Mouse (Mus musculus) left cerebral cortex, postnatal 10 days (tissue): ENCODE measurements around the gene Slc38a10. TPM values are rescaled to one million over a fixed set of nuclear protein-coding genes. Genes with fewer than 3 reads are reported as not detected.

Experiments
- DNase-seq, 2 experiments: peaks; one replicate each; pipeline ENCODE4 v3.0.0; 2021 to 2022; ENCODE audit warnings: low spot score in 2 of 2, mixed read lengths in 1 of 2; ENCODE audit errors: extremely low spot score in 1 of 2
- intact Hi-C: fragments of 180-260 bp; cut with DNase I; formaldehyde crosslinking; loops from one replicate; pipeline ENCODE4 v1.15.1; 2025
- total RNA-seq, 2 experiments: library from RNA; stranded (reverse); gene quantifications; 2 replicates each; pipeline ENCODE4 v1.2.3; 2021

Slc38a10 gene
- total RNA-seq, 2 experiments from 2014 or later = 107 to 118 TPM

DNA sequence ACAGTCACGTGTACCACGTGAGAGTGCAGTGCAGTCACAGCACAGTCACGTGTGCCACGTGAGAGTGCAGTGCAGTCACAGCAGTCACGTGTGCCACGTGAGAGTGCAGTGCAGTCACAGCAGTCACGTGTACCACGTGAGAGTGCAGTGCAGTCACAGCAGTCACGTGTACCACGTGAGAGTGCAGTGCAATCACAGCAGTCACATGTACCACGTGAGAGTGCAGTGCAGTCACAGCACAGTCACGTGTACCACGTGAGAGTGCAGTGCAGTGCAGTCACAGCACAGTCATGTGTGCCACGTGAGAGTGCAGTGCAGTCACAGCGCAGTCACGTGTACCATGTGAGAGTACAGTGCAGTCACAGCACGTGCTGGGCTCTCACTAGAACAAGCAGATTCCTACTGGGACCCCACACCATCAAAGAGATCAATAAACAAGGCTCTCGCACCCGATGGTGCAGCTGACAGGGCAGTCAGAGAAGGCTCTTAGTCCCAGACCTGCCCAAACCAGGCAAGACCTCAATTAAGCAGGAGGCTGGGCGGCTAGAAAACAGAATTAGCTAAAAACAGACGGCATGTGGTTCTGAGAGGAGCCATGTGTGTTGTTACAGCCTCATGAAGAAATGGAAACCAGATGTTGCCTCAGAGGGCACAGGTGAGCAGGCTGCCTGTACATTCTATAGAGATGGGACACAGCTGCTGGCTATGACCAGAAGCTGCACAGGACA is 36.5 kb downstream of the Slc38a10 start:
- no peak for DNase-seq
- intact Hi-C loops = loop anchor here (5.0 to 10.0 kb wide), 2 partner anchors 193 to 260 kb away; partner anchors contain the start of gene Faap100

DNA sequence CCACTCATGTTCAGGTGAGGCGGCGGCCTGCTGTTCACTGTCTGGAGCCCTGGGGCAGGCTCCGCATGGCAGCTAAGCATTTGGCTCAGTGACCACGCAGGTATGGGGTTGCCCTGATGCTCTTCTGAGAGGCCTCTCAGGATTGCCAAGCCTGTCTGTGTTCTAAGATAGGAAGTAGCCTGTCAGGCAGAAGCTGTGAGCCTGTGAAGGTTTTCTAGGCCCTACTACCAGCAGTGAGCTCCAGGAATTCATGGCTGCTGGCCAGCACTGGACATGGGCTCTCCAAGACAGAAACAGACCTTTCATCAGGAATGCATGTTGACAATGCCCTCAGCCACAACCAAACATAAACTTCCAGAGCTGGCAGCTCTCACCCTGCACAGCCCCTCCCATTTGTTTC is 39.0 kb downstream of the Slc38a10 start:
- DNase-seq = no peak
- intact Hi-C loops = loop anchor here (5.0 to 10.0 kb wide), 2 partner anchors 195 to 263 kb away; partner anchors contain the start of gene Faap100

DNA sequence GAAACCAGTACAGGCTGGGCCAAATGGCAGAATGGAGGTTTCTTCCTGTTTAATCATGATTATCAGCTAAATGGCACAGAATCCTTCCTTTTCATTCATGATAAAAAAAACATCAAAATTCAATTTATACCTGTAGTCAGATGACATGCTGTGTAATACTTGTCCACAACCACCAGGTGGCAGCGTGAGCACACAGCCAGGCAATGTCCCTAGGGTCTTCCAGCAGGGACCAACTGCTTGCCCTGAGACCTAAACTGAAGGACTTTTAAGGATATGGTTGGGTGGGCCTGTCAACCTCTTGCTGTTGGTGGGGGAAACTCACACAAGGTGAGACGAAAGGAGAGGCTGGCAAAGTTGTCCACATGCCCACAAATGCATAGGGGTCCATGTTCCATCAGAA is 40.1 kb downstream of the Slc38a10 start:
- DNase-seq = peak; percentile 33 to 57
- intact Hi-C loops = loop anchor here (5.0 to 10.0 kb wide), 2 partner anchors 196 to 264 kb away; partner anchors contain the start of gene Faap100

DNA sequence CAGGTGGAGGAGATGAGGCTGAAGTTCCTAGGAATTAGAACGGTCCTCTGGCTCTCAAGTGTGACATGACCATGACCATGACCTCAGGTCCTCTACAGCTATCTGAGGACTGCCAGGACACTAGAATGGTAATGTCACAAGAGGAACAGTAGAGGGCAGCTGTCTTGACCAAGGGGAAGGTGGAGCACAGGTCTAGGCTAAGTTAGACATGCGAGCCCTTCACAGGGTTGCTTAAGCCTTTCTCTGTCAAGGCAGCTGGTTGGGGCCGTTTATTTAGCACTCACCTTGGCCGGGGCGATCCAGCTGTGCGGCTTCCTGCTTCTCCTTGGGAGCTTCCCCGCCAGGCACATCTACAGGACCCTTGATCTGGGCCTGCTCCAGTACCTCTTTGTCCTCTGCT is 40.6 kb downstream of the Slc38a10 start:
- no peak for DNase-seq
- intact Hi-C loops = loop anchor here (5.0 to 10.0 kb wide), 2 partner anchors 197 to 264 kb away; partner anchors contain the start of gene Faap100

DNA sequence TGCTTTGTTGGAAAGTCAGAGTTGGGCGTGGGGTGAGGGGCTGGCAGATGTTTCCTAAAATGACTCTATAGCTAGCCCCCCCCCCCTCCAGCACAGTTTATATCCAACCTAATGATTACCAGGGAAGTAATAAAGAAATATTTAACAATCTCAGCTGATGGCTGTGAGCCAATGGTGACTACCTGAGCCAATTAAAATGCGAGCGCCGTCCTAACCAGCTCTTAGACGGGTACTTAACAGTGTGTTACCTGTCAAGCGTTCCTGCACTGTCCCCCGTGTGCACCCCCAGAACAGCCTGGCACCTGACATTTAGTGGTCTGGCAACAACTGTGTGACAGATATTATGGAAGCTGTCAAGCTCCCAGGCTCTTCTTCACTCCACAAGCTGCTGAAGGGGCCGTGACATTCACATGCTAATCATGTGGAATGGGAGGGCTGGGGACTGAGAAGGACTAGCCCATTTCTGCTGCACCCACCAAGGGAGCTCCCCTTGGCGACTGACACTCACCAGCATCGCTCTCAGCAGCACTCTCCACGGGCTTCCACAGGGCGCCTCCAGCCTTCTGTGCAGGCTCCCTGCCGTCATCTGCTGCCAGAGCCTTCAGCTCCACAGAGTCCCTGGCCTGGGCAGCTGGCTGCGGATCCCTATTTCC is 41.5 kb downstream of the Slc38a10 start:
- intact Hi-C loops = loop anchor here (5.0 to 10.0 kb wide), 2 partner anchors 198 to 265 kb away; partner anchors contain the start of gene Faap100
- DNase-seq = no peak

DNA sequence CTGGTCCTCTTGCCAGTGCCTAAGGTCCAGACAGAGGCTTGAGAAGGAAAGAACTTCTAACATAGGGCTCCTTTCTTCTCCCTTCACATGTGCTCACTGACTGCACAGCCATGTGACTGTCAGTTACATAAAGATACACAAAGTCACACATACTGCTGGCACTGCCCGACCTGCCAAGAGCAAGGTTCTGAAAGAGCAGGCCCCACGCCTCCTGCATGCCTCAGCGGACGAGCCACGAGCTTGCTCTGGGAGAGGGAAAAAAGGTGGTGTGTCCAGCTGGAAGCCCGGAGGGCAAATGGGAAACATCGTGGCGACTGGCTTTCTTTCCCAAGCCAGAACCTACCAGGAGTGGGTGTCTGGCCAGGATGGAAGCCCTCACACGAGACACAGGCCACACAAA is 43.4 kb downstream of the Slc38a10 start:
- intact Hi-C loops = no loop called here
- no peak for DNase-seq

DNA sequence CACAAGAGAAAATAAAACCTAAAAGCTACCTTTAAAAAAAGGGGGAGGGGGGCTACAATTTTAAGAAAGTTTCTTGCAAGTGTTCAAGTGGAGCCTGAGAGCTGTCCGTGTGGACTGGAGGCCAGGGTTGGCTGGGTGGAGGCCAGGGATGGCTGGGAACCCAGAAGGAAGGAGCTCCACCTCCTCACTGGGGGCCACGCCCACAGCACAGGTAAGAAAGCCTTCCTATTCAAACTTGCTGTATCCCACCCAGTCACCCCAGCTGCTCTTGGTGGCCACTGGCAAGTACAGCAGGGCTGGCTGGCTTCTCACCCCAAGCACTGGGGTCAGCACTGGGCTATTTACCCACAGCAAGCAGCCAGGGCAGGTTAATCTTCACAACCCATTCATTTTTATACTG is 44.1 kb downstream of the Slc38a10 start:
- intact Hi-C loops = no loop called here

DNA sequence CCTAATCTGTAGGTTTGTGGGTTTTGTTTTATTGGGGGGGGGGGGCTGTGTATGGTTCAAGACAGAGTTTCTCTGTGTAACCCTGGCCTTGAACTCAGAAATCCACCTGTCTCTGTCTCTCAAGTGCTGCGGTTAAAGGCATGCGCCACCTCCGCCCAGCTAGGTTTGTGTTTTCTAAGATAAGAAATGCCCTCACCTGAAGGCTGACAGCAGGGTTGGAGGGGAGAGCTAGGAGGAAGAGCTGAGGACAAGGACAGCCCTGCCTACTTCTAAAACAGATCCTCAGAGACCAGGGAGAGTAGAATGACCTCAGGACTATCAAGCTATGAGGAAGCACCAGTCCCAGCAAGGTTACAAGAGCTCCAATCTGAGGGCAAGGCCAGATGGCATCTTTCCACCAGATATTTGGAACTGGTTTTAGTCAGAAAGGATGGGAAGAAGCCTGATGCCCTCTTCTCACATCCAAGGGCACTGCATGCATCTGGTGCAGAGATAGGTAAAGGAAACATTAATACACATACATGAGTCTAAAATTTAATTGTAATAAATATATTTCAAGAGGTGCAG is 47.6 kb downstream of the Slc38a10 start:
- DNase-seq = no peak
- intact Hi-C loops = loop anchor here (5.0 kb wide), 1 partner anchor 91 kb away; no protein-coding TSS in a partner anchor

More for the DNA sequence above, 44.1 kb downstream of the Slc38a10 start:
- DNase-seq = no peak

DNA sequence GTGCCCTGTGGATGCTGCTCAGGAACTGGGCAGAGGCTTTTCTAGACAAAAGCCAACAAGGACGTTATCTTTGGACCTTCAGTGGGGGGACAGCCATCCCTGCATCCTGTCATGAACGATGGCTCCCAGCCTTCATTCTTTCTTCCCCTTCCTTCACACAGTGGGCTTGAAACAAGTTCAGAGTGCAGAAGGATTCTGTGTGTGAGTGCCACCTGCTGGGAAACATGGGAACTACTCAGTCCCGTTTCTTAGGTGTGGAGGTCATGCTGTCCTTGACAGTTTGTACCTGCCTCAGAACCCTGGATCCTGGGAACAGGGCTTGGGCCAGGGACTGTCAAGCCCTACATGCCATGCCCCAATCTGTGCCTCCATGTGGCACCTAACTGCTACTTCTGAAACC is 50.1 kb downstream of the Slc38a10 start:
- DNase-seq = peak; percentile 57 to 63
- intact Hi-C loops = loop anchor here (5.0 kb wide), 1 partner anchor 89 kb away; no protein-coding TSS in a partner anchor

DNA sequence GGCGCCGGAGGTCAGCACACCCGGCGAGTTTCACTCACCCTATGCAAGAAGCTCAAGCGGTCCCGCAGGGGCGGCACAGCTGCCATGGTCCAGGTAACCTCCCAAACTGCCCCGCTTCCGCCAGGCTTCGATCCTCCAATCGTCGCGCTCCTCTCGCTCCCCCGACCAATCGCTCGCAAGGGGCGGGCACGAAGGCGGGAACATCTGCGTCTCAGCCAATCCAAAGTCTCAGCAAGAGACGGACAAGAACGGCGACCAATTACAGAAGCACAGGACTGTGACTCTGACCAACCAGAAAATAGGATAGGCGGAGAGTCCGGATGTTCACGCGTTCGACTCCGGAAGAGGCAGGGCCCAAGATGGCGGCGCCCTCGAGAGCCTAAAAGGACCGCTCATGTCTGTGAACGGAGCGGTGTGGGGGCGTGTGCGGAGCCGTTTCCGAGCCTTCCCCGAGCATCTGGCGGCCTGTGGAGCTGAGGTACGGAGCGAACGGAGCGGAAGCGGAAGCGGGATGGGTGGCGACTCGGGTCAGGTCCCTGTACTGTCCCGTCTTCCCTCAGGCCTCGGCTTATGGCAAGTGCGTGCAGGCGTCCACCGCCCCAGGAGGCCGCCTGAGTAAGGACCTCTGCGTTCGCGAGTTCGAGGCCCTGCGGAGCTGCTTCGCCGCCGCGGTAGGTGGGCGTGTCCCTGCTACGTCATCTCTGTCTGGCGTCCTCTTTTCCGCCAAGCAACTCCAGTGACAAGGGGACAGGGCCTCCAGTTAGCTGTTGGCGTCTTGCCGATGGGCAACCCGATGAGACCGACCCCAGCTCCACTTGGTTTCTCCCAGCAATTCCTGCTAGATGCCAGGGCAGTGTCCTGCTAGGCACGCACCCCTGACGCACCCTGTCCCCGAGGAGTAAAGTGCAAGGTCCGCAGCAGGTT is 52.3 kb downstream of the Slc38a10 start, which contains the start of the genes Tepsin and Ndufaf8:
TSS of gene Tepsin (minus strand) at position 144 of the 924 bp plus-strand sequence.
TSS of gene Ndufaf8 (plus strand) at position 341 of the 924 bp plus-strand sequence.
- DNase-seq = peak; percentile 96 to 99
- intact Hi-C loops = no loop called here

DNA sequence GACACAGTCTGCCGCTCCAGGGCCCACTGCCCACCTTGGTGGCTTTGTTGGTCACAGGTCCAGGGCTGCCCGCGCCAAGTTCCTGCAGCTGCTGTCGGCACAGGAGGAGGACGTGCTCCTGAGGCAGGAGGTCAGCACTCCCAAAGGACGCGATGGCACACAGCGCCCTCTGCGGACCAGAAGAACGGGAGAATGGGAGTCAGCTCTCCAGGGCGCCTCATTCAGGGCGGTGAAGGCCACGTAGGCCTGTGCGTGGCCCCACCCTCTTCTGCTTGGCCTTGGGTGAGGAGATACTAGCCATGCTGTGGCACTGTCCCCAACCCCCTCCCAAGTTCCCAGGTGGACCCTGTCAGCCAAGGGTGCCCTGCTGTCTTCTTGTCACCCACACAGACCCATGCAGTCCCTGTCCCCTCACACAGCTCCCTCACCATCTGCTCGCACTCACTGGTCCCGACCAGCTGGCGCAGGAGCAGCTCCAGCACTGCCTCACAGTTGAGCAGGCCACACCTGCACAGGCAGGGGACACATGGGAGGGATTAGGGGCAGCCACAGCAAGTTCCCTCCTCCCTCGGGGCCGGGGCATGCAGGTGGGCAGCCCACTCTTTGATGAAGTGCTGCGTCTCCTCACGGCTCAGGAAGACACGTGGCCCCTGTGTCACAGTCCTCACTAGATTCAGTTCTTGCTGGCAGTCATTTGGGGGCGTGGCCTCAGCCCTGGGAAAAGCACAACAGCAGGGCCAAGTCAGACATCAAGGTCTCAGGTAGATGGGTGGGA is 58.1 kb downstream of the Slc38a10 start:
- intact Hi-C loops = no loop called here

DNA sequence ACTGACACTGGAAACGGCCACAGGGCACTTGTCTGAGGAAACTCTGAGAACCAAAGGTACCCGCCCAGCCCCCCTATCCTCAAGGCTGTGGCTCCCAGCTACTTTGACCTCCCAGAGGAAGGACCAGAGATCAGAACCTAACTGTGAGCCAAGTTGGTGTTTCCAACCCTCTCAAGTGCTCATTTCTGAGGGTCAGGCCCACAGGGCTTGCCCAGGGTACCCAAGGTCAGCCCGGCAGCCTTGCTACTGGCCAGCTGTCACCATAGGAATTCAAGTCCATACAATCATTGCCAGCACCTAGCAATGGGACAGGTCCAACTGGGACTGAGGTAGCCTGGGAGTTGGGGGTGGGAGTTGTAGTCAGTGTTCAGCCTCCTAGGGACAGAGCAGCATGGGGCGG is 60.5 kb downstream of the Slc38a10 start:
- DNase-seq = no peak

More for the DNA sequence above, 58.1 kb downstream of the Slc38a10 start:
- DNase-seq = no peak

DNA sequence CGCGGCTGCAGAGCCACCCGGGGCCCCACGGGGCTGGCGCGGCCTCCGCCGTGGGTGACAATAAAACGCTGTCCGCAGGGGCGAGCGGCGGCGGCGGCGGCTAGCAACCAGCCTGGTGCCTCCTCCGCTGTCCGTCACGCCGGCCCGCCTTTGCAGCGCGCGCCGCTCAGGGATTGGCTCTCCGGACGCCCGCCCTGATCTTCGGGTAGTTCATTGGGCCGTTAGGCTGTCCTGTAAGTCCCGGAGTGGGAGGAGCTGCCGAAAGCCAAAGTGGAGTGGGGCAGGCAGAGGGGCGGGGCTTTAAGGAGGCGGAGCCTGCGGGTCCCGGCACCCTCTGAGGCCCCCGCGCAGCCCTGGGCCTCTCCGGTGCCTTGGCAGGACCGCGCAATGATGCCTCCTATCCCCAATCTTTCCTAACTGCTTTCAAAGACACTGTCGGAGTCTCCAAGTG is 64.4 kb downstream of the Slc38a10 start, which contains the start of gene Cep131:
TSS of gene Cep131 (minus strand) at position 126 of the 451 bp plus-strand sequence.
- intact Hi-C loops = loop anchor here (5.0 kb wide), 1 partner anchor 74 kb away; no protein-coding TSS in a partner anchor
- DNase-seq = peak; percentile 97 to 98

More for the DNA sequence above, 60.5 kb downstream of the Slc38a10 start:
- intact Hi-C loops = no loop called here

DNA sequence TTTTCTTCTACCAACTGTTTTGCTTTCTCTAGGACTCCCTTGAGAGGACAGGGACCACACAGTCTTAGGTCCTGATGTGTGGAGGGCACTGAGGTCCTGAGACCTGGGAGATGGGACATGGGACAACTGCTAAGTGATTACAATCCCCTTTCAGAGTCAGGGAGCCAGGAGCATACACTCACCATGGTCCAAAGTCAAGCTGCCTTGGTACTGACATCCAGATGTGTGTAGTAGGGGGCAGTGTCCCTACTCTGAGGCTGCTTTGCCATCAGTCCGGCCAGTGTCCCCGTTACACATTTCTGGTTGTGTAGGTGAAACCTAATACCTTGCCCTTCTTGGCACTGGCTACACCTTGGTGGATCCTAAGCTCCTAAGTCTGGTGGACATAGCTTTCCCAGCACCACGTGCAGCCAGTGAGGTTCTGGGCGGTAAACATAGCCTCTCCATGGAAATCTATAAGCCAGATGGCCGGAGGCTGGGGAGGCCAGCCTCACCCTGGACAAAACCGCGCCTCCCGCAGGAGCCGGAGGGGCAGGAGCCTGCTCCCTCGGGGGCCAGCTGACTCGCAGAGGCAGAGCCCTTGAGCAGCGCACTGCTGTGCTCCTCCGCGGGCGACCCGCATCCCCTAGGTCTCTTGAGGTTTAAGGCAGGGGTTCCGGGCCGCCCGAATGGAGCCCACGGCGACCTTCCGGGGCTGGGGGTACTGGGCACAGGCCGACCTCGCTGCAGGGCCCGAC is 65.1 kb downstream of the Slc38a10 start:
- DNase-seq = no peak
- intact Hi-C loops = loop anchor here (5.0 kb wide), 1 partner anchor 74 kb away; no protein-coding TSS in a partner anchor

DNA sequence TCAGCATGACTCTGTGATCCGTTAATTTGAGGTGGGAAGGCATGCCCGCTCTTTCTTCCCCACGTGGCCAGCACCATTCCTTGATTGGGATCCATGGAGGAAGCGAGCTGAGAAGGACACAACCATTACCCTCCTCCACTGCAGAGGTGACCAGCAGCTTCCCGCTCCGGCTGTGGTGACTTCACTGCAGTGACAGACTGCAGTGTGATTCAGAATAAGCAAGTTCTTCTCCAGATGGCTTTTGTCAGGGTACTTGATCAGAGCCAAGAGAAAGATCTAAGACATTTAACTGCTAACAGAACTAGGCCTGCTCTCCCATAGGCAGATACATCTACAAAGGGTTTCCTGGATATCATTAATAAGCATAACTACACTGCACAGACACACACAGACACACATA is 70.9 kb downstream of the Slc38a10 start:
- intact Hi-C loops = no loop called here
- no peak for DNase-seq

DNA sequence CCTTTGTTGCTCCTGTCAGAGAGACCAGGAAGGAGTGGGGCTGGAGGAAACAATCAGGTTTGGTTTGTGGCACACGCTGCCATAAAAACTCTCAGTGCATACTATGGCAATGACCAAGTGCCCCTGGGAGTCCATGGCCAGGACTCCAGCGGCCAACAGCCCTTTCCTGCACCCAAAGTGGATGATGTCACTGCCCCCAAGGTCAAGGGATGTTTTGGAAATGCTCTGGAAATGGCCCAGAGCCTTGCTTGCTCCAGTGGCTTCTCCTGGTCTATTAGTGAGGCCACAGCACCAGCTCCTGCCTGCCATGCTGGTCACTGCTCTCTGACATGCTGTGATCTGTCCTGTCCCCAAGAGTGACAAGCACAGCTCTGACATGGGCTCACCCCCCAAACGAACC is 75.0 kb downstream of the Slc38a10 start:
- DNase-seq = no peak
- intact Hi-C loops = no loop called here
